Mouse (Mus musculus): ENCODE results near the gene Armc5.

Armc5 gene

DNA sequence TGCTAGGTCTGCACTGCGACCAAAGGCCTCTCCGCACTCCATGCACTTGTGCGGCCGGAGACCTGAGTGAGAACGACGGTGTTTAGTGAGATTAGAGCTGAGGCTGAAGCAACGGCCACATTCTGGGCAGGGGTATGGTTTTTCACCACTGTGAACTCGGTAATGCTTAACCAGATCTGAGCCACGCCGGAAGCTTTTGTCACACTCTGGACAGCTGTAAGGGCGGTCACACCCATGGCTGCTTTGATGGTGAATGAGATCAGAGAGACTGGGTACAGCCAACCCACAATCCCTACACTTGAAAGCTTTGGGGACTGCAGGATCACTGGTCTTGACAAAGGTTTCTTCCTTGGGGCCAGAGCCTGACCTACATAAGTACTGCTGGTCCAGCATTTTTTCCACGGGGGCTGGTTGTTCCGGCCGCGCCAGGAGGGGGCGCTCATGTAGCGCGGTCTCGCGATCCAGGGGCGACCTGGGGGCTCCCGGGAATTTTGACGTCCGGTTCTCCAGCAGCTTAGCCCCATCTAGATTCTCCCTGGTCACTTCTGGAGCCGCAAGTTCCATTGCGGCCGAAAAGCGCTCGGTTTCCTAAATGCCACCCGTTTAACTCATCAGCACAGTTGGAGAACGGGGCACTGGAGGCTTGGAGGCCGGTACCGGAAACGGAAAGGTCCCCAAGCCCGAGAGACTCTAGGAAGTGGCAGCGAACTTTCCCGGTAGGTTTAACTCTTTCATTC, at the start of gene Armc5:
Gene Armc5 (plus strand): TSS at position 487 of the 737 bp plus-strand sequence.
- DNase-seq = peak; percentile 88

DNA sequence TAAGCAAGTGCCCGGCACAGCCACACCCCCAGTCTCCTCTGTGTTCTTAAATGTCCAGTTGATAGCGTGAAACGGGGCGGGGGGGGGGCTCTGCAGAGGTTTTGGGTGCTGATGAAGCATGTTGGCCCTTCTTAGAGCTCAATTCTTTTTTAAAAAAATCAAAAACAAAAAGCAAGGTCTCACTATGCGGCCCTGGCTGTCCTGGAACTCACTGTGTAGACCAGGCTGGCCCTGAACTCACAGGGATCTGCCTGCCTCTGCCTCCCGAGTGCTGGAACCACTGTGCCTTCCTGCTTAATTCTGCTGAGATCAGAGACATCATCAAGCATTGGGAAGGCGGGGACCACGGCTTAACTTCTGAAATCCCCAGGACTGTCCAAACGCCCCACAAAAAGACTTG, 35.5 kb upstream of the Armc5 start:
- no peak for DNase-seq

GRCm38 (mm10) chr7:128203071-128203470, 34.1 kb upstream of the Armc5 start:
- DNase-seq = no peak

DNA sequence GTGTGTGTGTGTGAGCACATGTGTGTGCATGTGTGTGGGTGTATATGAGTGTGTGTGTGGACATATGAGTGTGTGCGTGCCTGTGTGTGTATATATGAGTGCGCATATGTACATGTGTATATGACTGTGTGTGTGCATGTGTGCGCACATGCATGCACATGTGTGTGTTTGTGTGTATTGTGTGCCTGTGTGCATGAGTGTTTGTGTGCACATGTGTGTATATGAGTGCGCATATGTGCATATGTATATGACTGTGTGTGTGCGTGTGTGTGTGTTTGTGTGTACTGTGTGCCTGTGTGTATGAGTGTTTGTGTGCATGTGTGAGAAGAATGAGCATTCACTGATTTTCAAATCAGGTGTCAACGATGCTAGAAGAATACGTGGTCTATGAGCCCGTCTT, 33.0 kb upstream of the Armc5 start:
- no peak for DNase-seq

- no peak for DNase-seq
These were observed 31.4 kb upstream of the Armc5 start for GRCm38 (mm10) chr7:128205695-128206094.

DNA sequence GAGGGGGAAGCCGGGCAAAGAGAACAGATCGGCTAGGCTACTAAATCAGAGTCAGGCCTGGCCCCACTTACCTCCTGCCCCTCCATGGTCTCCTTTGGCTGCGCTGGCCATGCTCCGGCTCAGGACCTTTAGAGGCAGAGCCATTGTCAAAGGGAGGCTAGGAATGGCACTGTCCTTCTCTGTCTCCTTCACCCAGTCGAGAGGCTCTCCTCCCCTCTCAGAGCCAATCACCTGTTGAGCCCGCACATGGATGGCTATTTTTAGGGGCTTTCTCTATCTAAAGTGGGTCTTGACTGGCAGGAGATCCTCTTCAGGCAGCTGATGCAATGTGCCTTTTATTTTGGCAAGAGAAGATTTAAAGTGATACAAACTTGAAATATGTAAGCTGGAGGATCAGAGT, 31.0 kb upstream of the Armc5 start, which contains the start of gene Cox6a2:
Gene Cox6a2 (minus strand): TSS at position 236 of the 400 bp plus-strand sequence.
- no peak for DNase-seq

DNA sequence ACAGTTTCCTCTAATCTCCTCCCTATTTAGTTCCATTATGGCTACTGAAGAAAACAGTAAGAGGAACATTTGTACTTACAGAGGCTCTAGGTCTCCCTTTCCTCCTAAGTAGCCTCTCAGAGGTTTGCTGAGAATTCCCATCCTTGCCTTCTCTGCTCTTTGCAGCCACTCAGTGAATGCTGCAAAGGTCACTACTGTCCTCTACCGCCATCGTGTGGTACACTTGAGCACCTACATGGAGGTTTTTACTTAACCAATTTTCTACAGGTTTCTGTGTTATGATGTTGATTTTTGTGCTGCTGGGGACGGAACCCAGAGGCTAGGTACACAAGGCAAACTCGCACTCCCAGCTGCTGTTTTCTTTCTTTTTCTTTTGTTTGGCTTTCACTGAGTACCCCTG, 29.0 kb upstream of the Armc5 start:
- DNase-seq = peak; percentile 83

- no peak for DNase-seq
These were observed 27.3 kb upstream of the Armc5 start for GRCm38 (mm10) chr7:128209826-128210225.

DNA sequence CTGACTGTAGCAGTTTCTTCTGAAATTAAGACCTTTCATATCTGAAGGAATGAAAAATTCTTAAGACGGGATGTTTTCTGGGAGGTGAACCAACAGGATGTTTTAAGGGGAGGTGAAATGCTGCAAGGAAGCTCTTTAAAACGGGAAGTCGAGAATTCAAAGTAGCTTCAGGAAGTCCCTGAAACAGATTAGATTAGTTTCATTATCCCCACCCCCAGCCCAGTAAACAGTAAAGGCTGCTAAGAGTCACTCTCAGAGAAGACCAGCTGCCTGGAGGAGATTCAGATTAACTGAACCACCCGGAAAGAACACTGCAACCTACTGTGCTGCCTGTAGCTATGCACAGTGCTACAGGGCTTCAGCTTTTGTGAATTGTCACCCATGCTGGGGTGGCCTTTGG, 17.2 kb upstream of the Armc5 start:
- no peak for DNase-seq

DNA sequence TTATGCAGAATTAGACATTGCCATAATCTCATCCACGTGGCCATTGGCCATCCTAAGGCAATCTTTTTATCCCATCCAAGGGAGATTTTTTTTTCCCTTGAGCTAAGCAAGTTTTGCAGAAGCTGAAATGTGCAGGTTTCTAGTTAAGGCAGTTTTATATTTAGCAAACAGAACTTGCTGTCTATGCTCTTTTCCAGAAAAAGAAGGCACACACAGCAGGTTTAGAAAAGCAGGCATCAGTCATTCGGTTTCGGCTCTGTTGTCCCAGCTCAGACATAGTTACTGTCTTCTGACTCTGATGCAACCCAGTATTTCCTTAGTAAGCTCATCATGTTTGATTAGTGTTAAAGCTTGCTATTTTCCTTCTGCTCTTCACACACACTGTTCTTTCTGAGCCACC, 16.2 kb upstream of the Armc5 start:
- no peak for DNase-seq

GRCm38 (mm10) chr7:128231741-128232140, 5.4 kb upstream of the Armc5 start:
- peak; percentile 21 for DNase-seq

DNA sequence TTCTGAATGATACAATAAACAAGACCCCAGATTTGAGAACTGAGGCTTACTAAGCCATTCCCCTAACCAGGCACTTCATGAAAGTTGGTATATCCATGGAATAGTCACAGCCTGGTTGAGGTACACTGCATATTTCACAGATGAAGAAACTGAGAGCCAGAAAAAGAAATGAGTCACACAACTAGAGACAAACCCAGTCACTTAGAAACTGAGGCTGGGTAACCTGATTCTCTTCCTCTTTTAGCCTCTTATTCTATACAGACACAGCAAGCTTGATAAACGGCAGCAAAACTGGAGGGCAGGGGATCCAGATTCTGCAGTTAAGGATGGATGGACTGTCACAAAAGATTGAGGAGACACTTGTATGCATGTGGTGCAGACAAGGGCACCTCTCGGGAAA, 2.3 kb upstream of the Armc5 start:
- no peak for DNase-seq

- no peak for DNase-seq
These were observed 1.7 kb upstream of the Armc5 start for GRCm38 (mm10) chr7:128235481-128235880.

GRCm38 (mm10) chr7:128236426-128236825, 716 bp upstream of the Armc5 start:
- DNase-seq = no peak

DNA sequence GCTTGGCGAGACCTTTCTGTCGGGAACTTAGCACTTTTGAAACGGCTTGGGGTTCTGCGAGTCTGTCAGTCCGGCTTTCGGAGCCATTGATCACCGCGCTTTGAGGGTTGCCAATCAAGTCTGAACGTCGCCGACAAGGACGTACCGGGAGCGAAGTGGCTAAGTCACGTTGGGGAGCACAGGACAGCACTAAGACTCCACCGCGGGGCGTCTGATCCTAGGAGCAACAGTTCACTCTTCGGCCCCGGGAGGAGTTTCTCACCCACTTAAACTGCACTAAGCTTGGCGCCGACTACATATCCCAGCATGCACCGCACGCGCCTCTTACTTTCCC, 418 bp downstream of the Armc5 start:
- DNase-seq = no peak

- peak; percentile 100 for DNase-seq
These were observed 1.0 kb downstream of the Armc5 start, which contains the start of gene 9130023H24Rik for GRCm38 (mm10) chr7:128237927-128238778. Gene 9130023H24Rik (minus strand): TSS chr7:128238031.

- DNase-seq = peak; percentile 70
These were observed 1.8 kb downstream of the Armc5 start for GRCm38 (mm10) chr7:128238991-128239390.

DNA sequence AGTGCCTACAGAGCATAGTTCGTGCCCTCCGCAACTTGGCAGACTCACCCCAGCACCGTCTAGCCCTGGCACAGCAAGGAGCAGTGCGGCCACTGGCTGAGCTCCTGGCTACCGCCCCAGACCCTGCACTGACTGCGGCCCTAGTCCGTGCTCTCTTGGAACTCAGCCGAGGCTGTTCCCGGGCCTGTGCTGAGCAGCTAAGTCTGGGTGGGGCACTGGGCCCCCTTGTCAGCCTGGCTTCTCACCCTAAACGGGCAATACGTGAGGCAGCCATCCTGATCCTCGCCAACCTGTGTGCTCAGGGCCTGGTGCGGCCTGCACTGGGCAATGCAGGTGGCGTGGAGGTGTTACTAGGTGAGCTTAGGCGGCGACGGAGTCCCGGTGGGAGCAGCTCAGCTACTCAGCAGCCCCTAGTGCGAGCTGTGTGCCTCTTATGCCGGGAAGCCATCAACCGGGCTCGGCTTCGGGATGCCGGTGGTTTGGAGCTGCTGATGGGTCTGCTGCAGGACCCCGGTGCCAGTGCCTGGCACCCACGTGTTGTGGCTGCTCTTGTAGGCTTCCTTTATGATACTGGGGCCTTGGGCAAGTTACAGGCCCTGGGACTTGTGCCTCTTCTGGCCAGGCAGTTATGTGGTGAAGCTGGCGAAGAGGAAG, 3.1 kb downstream of the Armc5 start:
- DNase-seq = no peak

DNA sequence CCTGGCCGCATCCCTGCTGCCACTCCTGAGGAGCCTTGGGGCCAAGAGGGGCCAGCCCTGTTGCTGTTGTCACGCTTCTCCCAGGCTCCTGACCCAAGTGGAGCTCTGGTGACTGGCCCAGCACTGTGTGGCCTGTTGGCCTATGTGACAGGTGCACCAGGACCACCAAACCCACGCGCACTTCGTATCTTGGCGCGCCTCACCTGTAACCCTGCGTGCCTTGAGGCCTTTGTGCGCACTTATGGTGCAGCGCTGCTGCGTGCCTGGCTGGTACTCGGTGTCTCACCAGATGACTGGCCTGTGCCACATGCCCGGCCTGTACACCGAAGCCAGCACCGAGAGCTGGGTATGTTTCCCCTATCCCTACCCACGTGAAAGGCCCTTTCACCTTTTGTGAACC, 5.2 kb downstream of the Armc5 start:
- DNase-seq = no peak

DNA sequence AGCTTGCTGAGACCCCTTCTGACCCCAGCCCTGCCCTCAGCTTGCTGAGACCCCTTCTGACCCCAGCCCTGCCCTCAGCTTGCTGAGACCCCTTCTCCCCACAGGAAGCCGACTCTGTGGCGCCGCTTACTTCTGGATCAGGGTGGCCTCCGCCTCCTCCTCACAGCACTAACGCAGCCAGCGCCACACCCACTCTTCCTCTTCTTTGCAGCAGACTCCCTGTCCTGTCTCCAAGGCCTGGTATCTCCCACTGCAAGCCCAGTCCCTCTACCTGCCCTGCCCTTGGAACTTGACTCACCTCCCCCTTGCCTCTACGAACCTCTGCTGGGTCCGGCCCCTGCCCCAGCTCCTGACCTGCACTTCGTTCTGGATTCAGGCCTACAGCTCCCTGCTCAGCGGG, 6.8 kb downstream of the Armc5 start:
- DNase-seq = no peak

DNA sequence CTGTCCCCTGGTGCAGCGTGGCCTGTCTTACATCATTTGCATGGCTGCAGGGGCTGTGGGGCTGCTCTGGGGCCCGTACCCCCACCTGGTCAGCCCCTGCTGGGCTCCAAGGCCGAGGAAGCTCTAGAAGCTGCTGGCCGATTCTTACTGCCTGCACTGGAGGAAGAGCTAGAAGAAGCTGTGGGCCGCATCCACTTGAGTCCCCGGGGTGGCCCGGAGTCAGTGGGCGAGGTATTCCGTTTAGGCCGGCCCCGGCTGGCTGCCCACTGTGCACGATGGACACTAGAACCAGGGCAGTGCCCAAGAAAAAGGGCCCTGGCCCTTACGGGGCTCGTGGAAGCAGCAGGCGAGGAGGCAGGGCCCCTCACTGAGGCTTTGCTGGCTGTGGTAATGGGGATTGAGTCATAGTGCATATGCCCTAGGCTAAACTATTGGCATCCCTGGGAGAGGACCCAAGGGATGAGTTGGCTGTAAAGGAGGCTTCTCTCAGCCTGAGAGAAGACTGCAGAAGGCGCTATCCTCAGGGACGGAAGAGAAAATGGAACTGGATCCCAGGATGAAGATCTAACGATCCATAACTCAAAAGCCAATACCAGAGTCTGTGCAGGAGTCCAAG, 7.4 kb downstream of the Armc5 start:
- DNase-seq = no peak

DNA sequence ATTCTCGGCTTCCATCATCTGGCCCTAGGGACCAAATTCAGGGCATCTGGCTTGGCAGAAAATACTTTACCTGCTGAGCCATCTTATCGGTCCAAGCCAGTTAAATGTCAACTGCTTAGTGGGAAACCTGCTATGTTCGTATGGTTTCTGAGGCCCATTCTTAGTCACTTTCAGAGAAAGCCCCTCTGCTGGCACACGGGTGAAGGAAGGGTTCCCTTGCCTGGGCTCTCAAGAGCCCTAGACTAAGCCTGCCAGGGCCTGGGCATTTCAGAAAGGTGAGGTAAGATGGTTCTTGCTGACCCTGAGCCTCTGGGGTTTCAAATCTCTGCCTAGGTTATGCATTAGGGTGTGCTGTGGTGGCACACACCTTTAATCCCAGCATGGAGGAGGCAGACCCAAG, 8.4 kb downstream of the Armc5 start:
- no peak for DNase-seq
